Mouse (Mus musculus): ENCODE data around the gene Abi1. TPM values are rescaled to one million over a fixed set of nuclear protein-coding genes. Genes with fewer than 3 reads are reported as not detected.

Gene Abi1
- total and polyA plus RNA-seq, 3 experiments: 31.9 to 69.8 TPM; not detected in 1

GRCm38 (mm10) chr2:22977387-22977973, 62.6 kb downstream of the Abi1 start:
- DNase-seq (ENCODE audit: low read depth, low spot score): no peak
- Histone ChIP-seq H3K27me3 (ENCODE audit: control insufficient read depth in 1 of 2, insufficient read depth in 2 of 2, low read length in 2 of 2) (no peaks in the 10 kb centered on the region), H3K36me3 (ENCODE audit: control insufficient read depth in 1 of 2, insufficient read depth in 2 of 2, low read length in 2 of 2) (no peaks in the 10 kb centered on the region; a peak in 1 of 4 replicates), H3K79me2 (ENCODE audit: control insufficient read depth, insufficient read depth, low read length, poor library complexity) (no peaks in the 10 kb centered on the region; the same call in 1 of the 2 replicates), H3K4me3 (ENCODE audit: control insufficient read depth in 1 of 2, insufficient read depth in 1 of 2, low read depth in 2 of 2, low read length in 2 of 2) (no peak overlapping the region), H3K9ac (ENCODE audit: control insufficient read depth, low read depth, low read length, poor library complexity, severe bottlenecking) (no peak overlapping the region), H3K27ac (ENCODE audit: control insufficient read depth, low read depth, low read length) (no peak overlapping the region), H3K4me1 (ENCODE audit: control insufficient read depth in 1 of 2, insufficient read depth in 2 of 2, low read length in 2 of 2) (no peaks in the 10 kb centered on the region; a peak in 2 of 4 replicates), H3K9me3 (replicated peaks; ENCODE audit: insufficient read depth, low read length) (no peaks in the 10 kb centered on the region)
- no peak for TF ChIP-seq POLR2A (IDR thresholded peaks at IDR 0.05; ENCODE audit: control insufficient read depth in 1 of 2, insufficient read depth in 1 of 2, low read depth in 1 of 2, low read length in 2 of 2, poor library complexity in 1 of 2)
- no peak for TF ChIP-seq BHLHE40 (IDR thresholded peaks at IDR 0.05; ENCODE audit: borderline replicate concordance, low read depth, low read length)
- no peak for TF ChIP-seq USF1 (IDR thresholded peaks at IDR 0.05; ENCODE audit: low read depth, low read length)
- TF ChIP-seq HCFC1 (IDR thresholded peaks at IDR 0.05; ENCODE audit: low read depth, low read length): no peak
- no peak for TF ChIP-seq MYC (IDR thresholded peaks at IDR 0.05; ENCODE audit: low read depth, low read length)
- no peak for TF ChIP-seq JUND (IDR thresholded peaks at IDR 0.05; ENCODE audit: low read depth, low read length)
- TF ChIP-seq MAFK (IDR thresholded peaks at IDR 0.05; ENCODE audit: borderline replicate concordance, low read depth, low read length): no peak
- TF ChIP-seq KAT2A (conservative IDR thresholded peaks at IDR 0.05; ENCODE audit: low read depth, low read length): no peak
- TF ChIP-seq ZC3H11A (IDR thresholded peaks at IDR 0.05; ENCODE audit: low read depth, low read length): no peak
- TF ChIP-seq MAX (IDR thresholded peaks at IDR 0.05; ENCODE audit: low read length): no peak
- no peak for TF ChIP-seq SIN3A (IDR thresholded peaks at IDR 0.05; ENCODE audit: low read length)
- no peak for TF ChIP-seq MXI1 (IDR thresholded peaks at IDR 0.05; ENCODE audit: low read depth, low read length)
- TF ChIP-seq EP300 (IDR thresholded peaks at IDR 0.05; ENCODE audit: low read depth in 1 of 2, low read length in 2 of 2): no peak
- no peak for TF ChIP-seq ELF1 (IDR thresholded peaks at IDR 0.05; ENCODE audit: low read depth, low read length)

- H3K9ac ChIP-seq (ENCODE audit: control insufficient read depth, low read depth, low read length, poor library complexity, severe bottlenecking): no peak overlapping the region
- TF ChIP-seq MXI1 (IDR thresholded peaks at IDR 0.05; ENCODE audit: low read depth, low read length) (no peak), TAL1 (IDR thresholded peaks at IDR 0.05; ENCODE audit: low read length) (no peak), HCFC1 (IDR thresholded peaks at IDR 0.05; ENCODE audit: low read depth, low read length) (no peak), UBTF (IDR thresholded peaks at IDR 0.05; ENCODE audit: borderline replicate concordance, insufficient read depth, low read depth, low read length) (no peak), POLR2AphosphoS2 (IDR thresholded peaks at IDR 0.05; ENCODE audit: low read length) (no peak), EP300 (IDR thresholded peaks at IDR 0.05; ENCODE audit: low read depth in 1 of 2, low read length in 2 of 2) (peak; percentile 51 to 72; a peak in 3 of 4 replicates), GATA1 (IDR thresholded peaks at IDR 0.05; ENCODE audit: low read depth, low read length) (peak; percentile 67), KAT2A (conservative IDR thresholded peaks at IDR 0.05; ENCODE audit: low read depth, low read length) (no peak), NRF1 (IDR thresholded peaks at IDR 0.05; ENCODE audit: insufficient read depth, low read depth, low read length, poor library complexity, severe bottlenecking) (no peak), JUND (IDR thresholded peaks at IDR 0.05; ENCODE audit: low read depth, low read length) (no peak), TBP (IDR thresholded peaks at IDR 0.05; ENCODE audit: low read depth, low read length) (no peak), RCOR1 (IDR thresholded peaks at IDR 0.05; ENCODE audit: low read depth, low read length) (peak; percentile 57; the same call in 1 of the 2 replicates), CHD2 (IDR thresholded peaks at IDR 0.05; ENCODE audit: low read length) (no peak), ZMIZ1 (IDR thresholded peaks at IDR 0.05; ENCODE audit: low read depth, low read length) (no peak), NELFE (IDR thresholded peaks at IDR 0.05; ENCODE audit: low read depth, low read length) (no peak), SIN3A (IDR thresholded peaks at IDR 0.05; ENCODE audit: low read length) (peak; percentile 70), ETS1 (IDR thresholded peaks at IDR 0.05; ENCODE audit: low read depth, low read length) (0 out of 2 replicates have a peak, but pooled peaks have one; percentile 49), MAFK (IDR thresholded peaks at IDR 0.05; ENCODE audit: borderline replicate concordance, low read depth, low read length) (no peak), GABPA (IDR thresholded peaks at IDR 0.05; ENCODE audit: low read depth, low read length) (no peak), USF2 (IDR thresholded peaks at IDR 0.05; ENCODE audit: borderline replicate concordance in 1 of 2, insufficient read depth in 1 of 2, low read depth in 1 of 2, low read length in 2 of 2) (no peak), MEF2A (IDR thresholded peaks at IDR 0.05; ENCODE audit: extremely low read depth, insufficient replicate concordance, low read depth, low read length, poor library complexity, severe bottlenecking) (no peak), BHLHE40 (IDR thresholded peaks at IDR 0.05; ENCODE audit: borderline replicate concordance, low read depth, low read length) (no peak), MYB (IDR thresholded peaks at IDR 0.05; ENCODE audit: low read depth, low read length) (no peak)
Observed at GRCm38 (mm10) chr2:22962970-22963369, 77.1 kb downstream of the Abi1 start.

More at GRCm38 (mm10) chr2:22962970-22963369, 77.1 kb downstream of the Abi1 start:
- DNase-seq (ENCODE audit: low read depth, low spot score): peak; percentile 78
- Histone ChIP-seq H3K79me2 (ENCODE audit: control insufficient read depth, insufficient read depth, low read length, poor library complexity) (no peaks in the 10 kb centered on the region; the same call in 1 of the 2 replicates), H3K27me3 (ENCODE audit: control insufficient read depth in 1 of 2, insufficient read depth in 2 of 2, low read length in 2 of 2) (no peaks in the 10 kb centered on the region), H3K36me3 (ENCODE audit: control insufficient read depth in 1 of 2, insufficient read depth in 2 of 2, low read length in 2 of 2) (peaks cover 0 to 16% of the 10 kb centered on the region in 2 experiments; a peak in 2 of 4 replicates), H3K27ac (ENCODE audit: control insufficient read depth, low read depth, low read length) (no peak overlapping the region), H3K4me3 (ENCODE audit: control insufficient read depth in 1 of 2, insufficient read depth in 1 of 2, low read depth in 2 of 2, low read length in 2 of 2) (no peak overlapping the region), H3K9me3 (replicated peaks; ENCODE audit: insufficient read depth, low read length) (no peaks in the 10 kb centered on the region), H3K4me1 (ENCODE audit: control insufficient read depth in 1 of 2, insufficient read depth in 2 of 2, low read length in 2 of 2) (peaks cover 13 to 15% of the 10 kb centered on the region in 2 experiments)
